ENCODE assay signal across 28 mouse cellular contexts in the genomic region with DNA sequence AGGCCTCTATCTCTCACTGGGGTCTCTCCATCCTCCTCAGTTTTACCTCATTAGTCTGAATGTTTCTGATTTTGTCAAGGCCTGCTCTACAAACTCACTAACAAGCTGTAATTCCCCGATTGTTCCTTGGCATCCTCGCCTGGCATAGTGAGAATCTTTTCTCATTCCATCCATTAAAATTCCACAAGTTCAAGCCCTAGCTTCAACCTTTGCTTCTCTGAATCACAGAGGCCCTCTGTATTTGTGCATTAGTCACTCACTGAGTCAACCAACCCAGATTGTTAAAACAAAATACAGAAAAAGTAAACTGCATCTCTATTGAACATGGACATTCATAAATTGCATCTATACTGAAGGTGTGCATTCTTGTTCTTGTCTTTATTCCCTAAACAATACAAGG. TPM values are rescaled to one million over a fixed set of nuclear protein-coding genes. Genes with fewer than 3 reads are reported as not detected.
DNase-seq lines count a peak whose midpoint lies in the region; ATAC-seq lines count a peak whose summit lies in the region.
"Had no signal": no experiment of that assay in that cellular context is flagged by ENCODE, and none has a peak within 500 bp of the region (broad histone marks: within the 10 kb centered on the region; RNA-seq: fewer than 3 reads in every experiment).

No protein-coding gene starts in this region.

- DNase-seq in forebrain, embryonic 14.5 days (ENCODE audit: low spot score), result peak; percentile 25
- DNase-seq in 3T3-L1 (ENCODE audit: low read depth, low spot score), result peak; percentile 78
- DNase-seq in NIH3T3 (ENCODE audit: low read depth), result peak; percentile 75
- DNase-seq in fibroblast of lung, adult 2 months (ENCODE audit: low read depth), result peak; percentile 34
- no peak for DNase-seq in heart, postnatal 10 days
- DNase-seq: adrenal gland, postnatal 10 days; B cell, adult 2 months; cerebellum, adult 11 months; cerebellum, adult 2 months; cerebellum, adult 9-11 months; cerebellum, postnatal 25 days; gastrocnemius, postnatal 25 days; heart, adult 18-20 months; heart, postnatal 14 days; heart, postnatal 4 days had no signal

- H3K27ac ChIP-seq in forebrain, embryonic 14.5 days (ENCODE audit: low read depth, low read length), result no peak overlapping the region
- no peak overlapping the region for H3K27ac ChIP-seq in forebrain, embryonic 16.5 days (ENCODE audit: low read length)
- H3K27ac ChIP-seq in kidney, embryonic 15.5 days, result no peak overlapping the region
- H3K27ac ChIP-seq: embryonic facial prominence, embryonic 12.5 days; embryonic facial prominence, embryonic 15.5 days; forebrain, embryonic 10.5 days; forebrain, embryonic 13.5 days; heart, embryonic 15.5 days; hindbrain, embryonic 12.5 days; hindbrain, embryonic 15.5 days had no signal

- no peaks in the 10 kb centered on the region for H3K36me3 ChIP-seq in forebrain, embryonic 14.5 days (ENCODE audit: control insufficient read depth, insufficient read depth, low read length)
- no peaks in the 10 kb centered on the region for H3K36me3 ChIP-seq in forebrain, embryonic 16.5 days (ENCODE audit: control insufficient read depth, insufficient read depth)
- H3K36me3 ChIP-seq in kidney, embryonic 15.5 days, result no peaks in the 10 kb centered on the region
- H3K36me3 ChIP-seq: embryonic facial prominence, embryonic 12.5 days; embryonic facial prominence, embryonic 15.5 days; forebrain, embryonic 10.5 days; heart, embryonic 12.5 days; heart, embryonic 15.5 days; hindbrain, embryonic 12.5 days; hindbrain, embryonic 15.5 days had no signal

- no peaks in the 10 kb centered on the region for H3K9me3 ChIP-seq in forebrain, embryonic 14.5 days (replicated peaks; ENCODE audit: control insufficient read depth, low read length)
- H3K9me3 ChIP-seq in forebrain, embryonic 16.5 days (ENCODE audit: control insufficient read depth, low read length), result no peaks in the 10 kb centered on the region
- H3K9me3 ChIP-seq in kidney, embryonic 15.5 days (replicated peaks), result no peaks in the 10 kb centered on the region
- H3K9me3 ChIP-seq: embryonic facial prominence, embryonic 12.5 days; embryonic facial prominence, embryonic 15.5 days; forebrain, embryonic 13.5 days; heart, embryonic 15.5 days; hindbrain, embryonic 12.5 days; hindbrain, embryonic 15.5 days had no signal

- H3K27me3 ChIP-seq in forebrain, embryonic 14.5 days (replicated peaks; ENCODE audit: control insufficient read depth, insufficient read depth, low read length), result no peaks in the 10 kb centered on the region
- no peaks in the 10 kb centered on the region for H3K27me3 ChIP-seq in forebrain, embryonic 16.5 days (replicated peaks; ENCODE audit: control insufficient read depth, insufficient read depth, low read length)
- H3K27me3 ChIP-seq in kidney, embryonic 15.5 days, result no peaks in the 10 kb centered on the region
- H3K27me3 ChIP-seq: embryonic facial prominence, embryonic 12.5 days; embryonic facial prominence, embryonic 15.5 days; forebrain, embryonic 13.5 days; heart, embryonic 12.5 days; heart, embryonic 15.5 days; hindbrain, embryonic 12.5 days; hindbrain, embryonic 15.5 days; Patski had no signal

- 27% methylated on average over 2 of the region's 2 CpGs for WGBS in forebrain, embryonic 14.5 days
- WGBS in forebrain, embryonic 16.5 days, result 32% methylated on average over 2 of the region's 2 CpGs
- WGBS in kidney, embryonic 15.5 days, result 90% methylated on average over 2 of the region's 2 CpGs

- no peak overlapping the region for H3K4me3 ChIP-seq in forebrain, embryonic 14.5 days (ENCODE audit: low read depth, low read length)
- H3K4me3 ChIP-seq in forebrain, embryonic 16.5 days (replicated peaks; ENCODE audit: low read length), result no peak overlapping the region
- H3K4me3 ChIP-seq in kidney, embryonic 15.5 days (replicated peaks), result no peak overlapping the region
- H3K4me3 ChIP-seq: embryonic facial prominence, embryonic 12.5 days; embryonic facial prominence, embryonic 15.5 days; erythroblast, embryonic 14.5 days; forebrain, embryonic 10.5 days; forebrain, embryonic 13.5 days; heart, embryonic 12.5 days; heart, embryonic 15.5 days; hindbrain, embryonic 12.5 days; hindbrain, embryonic 15.5 days had no signal

- no peak overlapping the region for H3K9ac ChIP-seq in forebrain, embryonic 14.5 days (ENCODE audit: low read length)
- no peak overlapping the region for H3K9ac ChIP-seq in forebrain, embryonic 16.5 days (replicated peaks; ENCODE audit: low read depth, low read length)
- H3K9ac ChIP-seq in kidney, embryonic 15.5 days, result no peak overlapping the region
- H3K9ac ChIP-seq: embryonic facial prominence, embryonic 12.5 days; embryonic facial prominence, embryonic 15.5 days; forebrain, embryonic 13.5 days; heart, embryonic 12.5 days; heart, embryonic 15.5 days; hindbrain, embryonic 12.5 days; hindbrain, embryonic 15.5 days had no signal

- no peak overlapping the region for H3K4me2 ChIP-seq in forebrain, embryonic 14.5 days (ENCODE audit: low read length)
- H3K4me2 ChIP-seq in forebrain, embryonic 16.5 days (ENCODE audit: low read length), result no peak overlapping the region
- no peak overlapping the region for H3K4me2 ChIP-seq in kidney, embryonic 15.5 days
- H3K4me2 ChIP-seq: embryonic facial prominence, embryonic 12.5 days; embryonic facial prominence, embryonic 15.5 days; forebrain, embryonic 13.5 days; heart, embryonic 12.5 days; heart, embryonic 15.5 days; hindbrain, embryonic 12.5 days; hindbrain, embryonic 15.5 days had no signal

- ATAC-seq in forebrain, embryonic 14.5 days, result no peak
- ATAC-seq in forebrain, embryonic 16.5 days, result no peak
- no peak for ATAC-seq in kidney, embryonic 15.5 days (replicated peaks; ENCODE audit: low FRiP score)
- ATAC-seq: CD4-positive, CD25-positive, alpha-beta regulatory T cell, adult 4 months; forebrain, embryonic 13.5 days had no signal

- intact Hi-C loops in heart, postnatal 10 days (cut with DNase I), result no loop called here

- H3K4me1 ChIP-seq in forebrain, embryonic 14.5 days (ENCODE audit: control insufficient read depth, insufficient read depth, low read length), result no peaks in the 10 kb centered on the region
- no peaks in the 10 kb centered on the region for H3K4me1 ChIP-seq in forebrain, embryonic 16.5 days (replicated peaks; ENCODE audit: control insufficient read depth, insufficient read depth, low read length)
- H3K4me1 ChIP-seq in kidney, embryonic 15.5 days, result peaks cover 12% of the 10 kb centered on the region
- H3K4me1 ChIP-seq: embryonic facial prominence, embryonic 12.5 days; embryonic facial prominence, embryonic 15.5 days; heart, embryonic 12.5 days; hindbrain, embryonic 12.5 days had no signal

RNA-seq across cellular contexts. Expression of a gene that starts 19.2 kb away (rescaled TPM):
- 5.1 and 5.5 TPM in 2 replicates for polyA plus RNA-seq in forebrain, embryonic 14.5 days (2014; fragmentation: Nextera tagmentation; extraction: Ambion mirVana)
- polyA plus RNA-seq in forebrain, embryonic 16.5 days (2015; fragmentation: Nextera tagmentation; extraction: Ambion mirVana), result 5.2 and 7.6 TPM in 2 replicates
- 10 to 100 TPM; 32.4 to 58.9 TPM for total RNA-seq in heart, postnatal 10 days (2021)
- polyA plus RNA-seq in kidney, embryonic 15.5 days (2015; fragmentation: Nextera tagmentation; extraction: Ambion mirVana), result 5.9 and 6.1 TPM in 2 replicates

Comparison
In these comparisons a context has a peak if more than half of its experiments do, and no peak if none do; other contexts are left out.
1. DNase-seq: peak in forebrain, embryonic 14.5 days (single experiment), 3T3-L1 (single experiment), NIH3T3 (single experiment) and fibroblast of lung, adult 2 months (single experiment); none in heart, postnatal 10 days (0 of 2).